Mouse (Mus musculus): ENCODE results near the gene Nmnat3. TPM values are rescaled to one million over a fixed set of nuclear protein-coding genes. Genes with fewer than 3 reads are reported as not detected.
"Not testable (repeated sequence)": the region's sequence is repeated elsewhere in the genome, so short reads cannot be mapped to it uniquely, and the experiment has no call there.

Nmnat3 gene
- polyA plus RNA-seq (2015; fragmentation: Nextera tagmentation; extraction: Ambion mirVana), result 1.1 TPM in 2 replicates

GRCm38 (mm10) chr9:98287135-98287534 lies at the start of gene Nmnat3:
Gene Nmnat3, plus strand, starts transcription at chr9:98287435.
- H3K27ac ChIP-seq (replicated peaks); H3K9me3 ChIP-seq; H3K4me1 ChIP-seq (replicated peaks); H3K4me3 ChIP-seq; H3K36me3 ChIP-seq; H3K9ac ChIP-seq; ATAC-seq (ENCODE audit: low read depth); H3K4me2 ChIP-seq; H3K27me3 ChIP-seq: not testable (repeated sequence)
- WGBS, result 79% methylated on average over 6 of the region's 6 CpGs

- H3K9me3 ChIP-seq, result no peaks in the 10 kb centered on the region
- H3K4me2 ChIP-seq, result no peak overlapping the region
- ATAC-seq (ENCODE audit: low read depth), result no peak
- no peak overlapping the region for H3K4me3 ChIP-seq
- H3K36me3 ChIP-seq, result no peaks in the 10 kb centered on the region
- H3K4me1 ChIP-seq (replicated peaks), result no peaks in the 10 kb centered on the region
- no peak overlapping the region for H3K9ac ChIP-seq
- WGBS, result 90% methylated on average over 2 of the region's 2 CpGs
- H3K27ac ChIP-seq (replicated peaks), result no peak overlapping the region
- H3K27me3 ChIP-seq, result no peaks in the 10 kb centered on the region
These were observed 43.8 kb upstream of the Nmnat3 start for GRCm38 (mm10) chr9:98243481-98243880.

- Histone ChIP-seq H3K9ac (no peak overlapping the region), H3K4me1 (replicated peaks) (no peaks in the 10 kb centered on the region), H3K27me3 (no peaks in the 10 kb centered on the region), H3K9me3 (no peaks in the 10 kb centered on the region), H3K4me2 (no peak overlapping the region), H3K4me3 (no peak overlapping the region), H3K36me3 (no peaks in the 10 kb centered on the region), H3K27ac (replicated peaks) (no peak overlapping the region)
- WGBS, result 52% methylated on average over 2 of the region's 2 CpGs
- peak; percentile 40; the same call in 1 of the 2 replicates for ATAC-seq (ENCODE audit: low read depth)
These were observed 43.0 kb upstream of the Nmnat3 start for GRCm38 (mm10) chr9:98244223-98244622.

- Histone ChIP-seq H3K4me2 (no peak overlapping the region), H3K4me3 (no peak overlapping the region), H3K36me3 (no peaks in the 10 kb centered on the region), H3K9ac (no peak overlapping the region), H3K4me1 (replicated peaks) (no peaks in the 10 kb centered on the region), H3K27me3 (no peaks in the 10 kb centered on the region), H3K9me3 (no peaks in the 10 kb centered on the region), H3K27ac (replicated peaks) (no peak overlapping the region)
- 87% methylated on average over 2 of the region's 2 CpGs for WGBS
- no peak for ATAC-seq (ENCODE audit: low read depth)
These were observed 42.0 kb upstream of the Nmnat3 start for GRCm38 (mm10) chr9:98245226-98245625.

GRCm38 (mm10) chr9:98246351-98246750 lies 40.9 kb upstream of the Nmnat3 start:
- ATAC-seq (ENCODE audit: low read depth), result no peak
- no peak overlapping the region for H3K9ac ChIP-seq
- WGBS, result 86% methylated on average over 1 of the region's 1 CpGs

GRCm38 (mm10) chr9:98260210-98260609 lies 27.0 kb upstream of the Nmnat3 start:
- Histone ChIP-seq H3K9me3 (no peaks in the 10 kb centered on the region), H3K4me3 (no peak overlapping the region), H3K4me1 (replicated peaks) (no peaks in the 10 kb centered on the region), H3K9ac (no peak overlapping the region), H3K27ac (replicated peaks) (no peak overlapping the region), H3K27me3 (no peaks in the 10 kb centered on the region), H3K4me2 (no peak overlapping the region), H3K36me3 (no peaks in the 10 kb centered on the region)
- no peak for ATAC-seq (ENCODE audit: low read depth)
- 80% methylated on average over 8 of the region's 8 CpGs for WGBS

More at GRCm38 (mm10) chr9:98246351-98246750, 40.9 kb upstream of the Nmnat3 start:
- Histone ChIP-seq H3K4me2 (no peak overlapping the region), H3K27me3 (no peaks in the 10 kb centered on the region), H3K9me3 (no peaks in the 10 kb centered on the region), H3K4me3 (no peak overlapping the region), H3K36me3 (no peaks in the 10 kb centered on the region), H3K4me1 (replicated peaks) (no peaks in the 10 kb centered on the region), H3K27ac (replicated peaks) (no peak overlapping the region)

- Histone ChIP-seq H3K9me3 (no peaks in the 10 kb centered on the region), H3K9ac (no peak overlapping the region), H3K4me1 (replicated peaks) (no peaks in the 10 kb centered on the region), H3K4me3 (no peak overlapping the region), H3K36me3 (no peaks in the 10 kb centered on the region), H3K4me2 (no peak overlapping the region), H3K27ac (replicated peaks) (no peak overlapping the region), H3K27me3 (no peaks in the 10 kb centered on the region)
- 30% methylated on average over 1 of the region's 1 CpGs for WGBS
- ATAC-seq (ENCODE audit: low read depth), result no peak
These were observed 25.7 kb upstream of the Nmnat3 start for GRCm38 (mm10) chr9:98261461-98262011.

GRCm38 (mm10) chr9:98264916-98265315 lies 22.3 kb upstream of the Nmnat3 start:
- Histone ChIP-seq H3K27me3 (no peaks in the 10 kb centered on the region), H3K4me2 (no peak overlapping the region), H3K4me1 (replicated peaks) (no peaks in the 10 kb centered on the region), H3K27ac (replicated peaks) (no peak overlapping the region), H3K4me3 (no peak overlapping the region), H3K9ac (no peak overlapping the region), H3K36me3 (no peaks in the 10 kb centered on the region), H3K9me3 (no peaks in the 10 kb centered on the region)
- 75% methylated on average over 5 of the region's 5 CpGs for WGBS
- no peak for ATAC-seq (ENCODE audit: low read depth)

GRCm38 (mm10) chr9:98272734-98273133 lies 14.5 kb upstream of the Nmnat3 start:
- no peaks in the 10 kb centered on the region for H3K27me3 ChIP-seq
- no peak overlapping the region for H3K9ac ChIP-seq
- no peak for ATAC-seq (ENCODE audit: low read depth)
- WGBS, result 73% methylated on average over 5 of the region's 5 CpGs
- H3K4me1 ChIP-seq (replicated peaks), result peaks cover 7% of the 10 kb centered on the region; the same call in 1 of the 2 replicates
- no peak overlapping the region for H3K27ac ChIP-seq (replicated peaks)
- H3K4me2 ChIP-seq, result no peak overlapping the region
- H3K36me3 ChIP-seq, result no peaks in the 10 kb centered on the region
- no peaks in the 10 kb centered on the region for H3K9me3 ChIP-seq
- H3K4me3 ChIP-seq, result no peak overlapping the region

- no peaks in the 10 kb centered on the region for H3K36me3 ChIP-seq
- H3K9ac ChIP-seq, result no peak overlapping the region
- no peaks in the 10 kb centered on the region for H3K27me3 ChIP-seq
- no peaks in the 10 kb centered on the region for H3K9me3 ChIP-seq
- H3K27ac ChIP-seq (replicated peaks), result 0 out of 2 replicates have a peak overlapping the region, but pooled peaks have one; percentile 33
- peaks cover 8% of the 10 kb centered on the region; the same call in 1 of the 2 replicates for H3K4me1 ChIP-seq (replicated peaks)
- 29% methylated on average over 10 of the region's 10 CpGs for WGBS
- no peak for ATAC-seq (ENCODE audit: low read depth)
- no peak overlapping the region for H3K4me2 ChIP-seq
- no peak overlapping the region for H3K4me3 ChIP-seq
These were observed 12.2 kb upstream of the Nmnat3 start for GRCm38 (mm10) chr9:98275080-98275479.

GRCm38 (mm10) chr9:98280162-98280561 lies 7.1 kb upstream of the Nmnat3 start:
- ATAC-seq (ENCODE audit: low read depth), result no peak
- Histone ChIP-seq H3K27ac (replicated peaks) (no peak overlapping the region), H3K4me1 (replicated peaks) (peaks cover 9% of the 10 kb centered on the region; the same call in 1 of the 2 replicates), H3K4me2 (no peak overlapping the region), H3K9ac (no peak overlapping the region), H3K9me3 (no peaks in the 10 kb centered on the region), H3K27me3 (no peaks in the 10 kb centered on the region), H3K36me3 (no peaks in the 10 kb centered on the region), H3K4me3 (no peak overlapping the region)
- WGBS, result 61% methylated on average over 5 of the region's 5 CpGs

- no peak overlapping the region for H3K27ac ChIP-seq (replicated peaks)
- H3K4me1 ChIP-seq (replicated peaks), result no peaks in the 10 kb centered on the region
- H3K4me2 ChIP-seq, result no peak overlapping the region
- 82% methylated on average over 9 of the region's 9 CpGs for WGBS
- H3K36me3 ChIP-seq, result no peaks in the 10 kb centered on the region
- H3K4me3 ChIP-seq, result no peak overlapping the region
- H3K27me3 ChIP-seq, result no peaks in the 10 kb centered on the region
- no peaks in the 10 kb centered on the region for H3K9me3 ChIP-seq
- no peak overlapping the region for H3K9ac ChIP-seq
- ATAC-seq (ENCODE audit: low read depth), result no peak
These were observed 1.5 kb upstream of the Nmnat3 start for GRCm38 (mm10) chr9:98285606-98286301.

- Histone ChIP-seq H3K9ac (no peak overlapping the region), H3K4me2 (no peak overlapping the region), H3K4me1 (replicated peaks) (no peaks in the 10 kb centered on the region), H3K4me3 (no peak overlapping the region), H3K27ac (replicated peaks) (no peak overlapping the region), H3K27me3 (no peaks in the 10 kb centered on the region), H3K9me3 (no peaks in the 10 kb centered on the region), H3K36me3 (no peaks in the 10 kb centered on the region)
- ATAC-seq (ENCODE audit: low read depth), result no peak
These were observed 2.4 kb downstream of the Nmnat3 start for GRCm38 (mm10) chr9:98289665-98290064.

All from neural tube, embryonic 13.5 days (tissue).